Mouse (Mus musculus): ENCODE measurements at regions not wholly inside any gene's neighbourhood (a gene's known extent, or its start where the extent isn't known, plus 50 kb on each side); places are given as distances from the start of the nearest gene placed in this dataset.
A peak's percentile ranks its signal among the peaks of the same experiment; 100 is the strongest.

GRCm38 (mm10) chr6:97741427-97741826 lies 65.4 kb upstream of the Mitf start:
- Histone ChIP-seq H3K4me1 (peaks cover 22% of the 10 kb centered on the region), H3K27me3 (ENCODE audit: poor library complexity, severe bottlenecking) (peaks cover 29% of the 10 kb centered on the region), H3K36me3 (replicated peaks) (no peaks in the 10 kb centered on the region), H3K4me3 (no peak overlapping the region), H3K27ac (no peak overlapping the region; the same call in 1 of the 2 replicates), H3K9me3 (no peaks in the 10 kb centered on the region)
- WGBS = 63% methylated on average over 13 of the region's 13 CpGs
- no peak for DNase-seq (ENCODE audit: extremely low spot score, low spot score)

GRCm38 (mm10) chr6:97740851-97741201 lies 66.0 kb upstream of the Mitf start:
- peak overlapping the region; percentile 12; the same call in 1 of the 2 replicates for H3K27ac ChIP-seq
- peaks cover 31% of the 10 kb centered on the region for H3K27me3 ChIP-seq (ENCODE audit: poor library complexity, severe bottlenecking)
- WGBS = 51% methylated on average over 11 of the region's 11 CpGs
- peak; percentile 26 for DNase-seq (ENCODE audit: extremely low spot score, low spot score)
- H3K9me3 ChIP-seq = no peaks in the 10 kb centered on the region
- H3K4me1 ChIP-seq = peaks cover 22% of the 10 kb centered on the region
- H3K4me3 ChIP-seq = no peak overlapping the region
- no peaks in the 10 kb centered on the region for H3K36me3 ChIP-seq (replicated peaks)

- WGBS = 23% methylated on average over 13 of the region's 13 CpGs
- H3K4me1 ChIP-seq = peaks cover 22% of the 10 kb centered on the region
- no peak overlapping the region for H3K4me3 ChIP-seq
These were observed 66.6 kb upstream of the Mitf start for GRCm38 (mm10) chr6:97740107-97740850.

GRCm38 (mm10) chr6:97738846-97739245 lies 68.0 kb upstream of the Mitf start:
- no peak overlapping the region for H3K27ac ChIP-seq
- peaks cover 31% of the 10 kb centered on the region for H3K27me3 ChIP-seq (ENCODE audit: poor library complexity, severe bottlenecking)
- peak; percentile 6 for DNase-seq (ENCODE audit: extremely low spot score, low spot score)
- H3K36me3 ChIP-seq (replicated peaks) = no peaks in the 10 kb centered on the region
- H3K4me3 ChIP-seq = no peak overlapping the region
- WGBS = 71% methylated on average over 4 of the region's 4 CpGs
- peaks cover 22% of the 10 kb centered on the region for H3K4me1 ChIP-seq
- H3K9me3 ChIP-seq = no peaks in the 10 kb centered on the region

More at GRCm38 (mm10) chr6:97740107-97740850, 66.6 kb upstream of the Mitf start:
- Histone ChIP-seq H3K36me3 (replicated peaks) (no peaks in the 10 kb centered on the region), H3K27ac (no peak overlapping the region), H3K27me3 (ENCODE audit: poor library complexity, severe bottlenecking) (peaks cover 31% of the 10 kb centered on the region), H3K9me3 (no peaks in the 10 kb centered on the region)
- DNase-seq (ENCODE audit: extremely low spot score, low spot score) = peak; percentile 40

- H3K4me1 ChIP-seq = peaks cover 8% of the 10 kb centered on the region
- H3K9me3 ChIP-seq = no peaks in the 10 kb centered on the region
- DNase-seq (ENCODE audit: extremely low spot score, low spot score) = no peak
These were observed 76.0 kb upstream of the Mitf start for GRCm38 (mm10) chr6:97730835-97731234.

GRCm38 (mm10) chr6:97718184-97718910 lies 88.5 kb upstream of the Mitf start:
- DNase-seq (ENCODE audit: extremely low spot score, low spot score) = no peak
- Histone ChIP-seq H3K27ac (no peak overlapping the region), H3K4me1 (no peaks in the 10 kb centered on the region), H3K27me3 (ENCODE audit: poor library complexity, severe bottlenecking) (no peaks in the 10 kb centered on the region), H3K9me3 (peaks cover 2% of the 10 kb centered on the region; the same call in 1 of the 2 replicates), H3K4me3 (no peak overlapping the region), H3K36me3 (replicated peaks) (no peaks in the 10 kb centered on the region)
- 49% methylated on average over 6 of the region's 6 CpGs for WGBS

More at GRCm38 (mm10) chr6:97730835-97731234, 76.0 kb upstream of the Mitf start:
- Histone ChIP-seq H3K27ac (no peak overlapping the region), H3K27me3 (ENCODE audit: poor library complexity, severe bottlenecking) (no peaks in the 10 kb centered on the region), H3K36me3 (replicated peaks) (no peaks in the 10 kb centered on the region), H3K4me3 (no peak overlapping the region)

- H3K4me3 ChIP-seq = no peak overlapping the region
- peaks cover 23% of the 10 kb centered on the region for H3K4me1 ChIP-seq
- DNase-seq (ENCODE audit: extremely low spot score, low spot score) = no peak
- no peaks in the 10 kb centered on the region for H3K36me3 ChIP-seq (replicated peaks)
- WGBS = 41% methylated on average over 2 of the region's 2 CpGs
- peak overlapping the region; percentile 51; the same call in 1 of the 2 replicates for H3K27ac ChIP-seq
- H3K9me3 ChIP-seq = no peaks in the 10 kb centered on the region
- H3K27me3 ChIP-seq (ENCODE audit: poor library complexity, severe bottlenecking) = peaks cover 14% of the 10 kb centered on the region
These were observed 90.1 kb upstream of the Frmd4b start for GRCm38 (mm10) chr6:97707401-97707800.

GRCm38 (mm10) chr6:97704361-97704760 lies 87.0 kb upstream of the Frmd4b start:
- 82% methylated on average over 5 of the region's 5 CpGs for WGBS
- H3K9me3 ChIP-seq = no peaks in the 10 kb centered on the region
- H3K27ac ChIP-seq = no peak overlapping the region
- peaks cover 35% of the 10 kb centered on the region for H3K27me3 ChIP-seq (ENCODE audit: poor library complexity, severe bottlenecking)
- H3K4me3 ChIP-seq = no peak overlapping the region
- H3K36me3 ChIP-seq (replicated peaks) = no peaks in the 10 kb centered on the region
- DNase-seq (ENCODE audit: extremely low spot score, low spot score) = no peak
- peaks cover 16% of the 10 kb centered on the region for H3K4me1 ChIP-seq

- no peaks in the 10 kb centered on the region for H3K36me3 ChIP-seq (replicated peaks)
- no peak overlapping the region for H3K27ac ChIP-seq
- H3K4me1 ChIP-seq = peaks cover 10% of the 10 kb centered on the region
- no peaks in the 10 kb centered on the region for H3K9me3 ChIP-seq
- no peak overlapping the region for H3K4me3 ChIP-seq
- DNase-seq (ENCODE audit: extremely low spot score, low spot score) = no peak
- WGBS = 76% methylated on average over 3 of the region's 3 CpGs
- H3K27me3 ChIP-seq (ENCODE audit: poor library complexity, severe bottlenecking) = peaks cover 46% of the 10 kb centered on the region
These were observed 82.4 kb upstream of the Frmd4b start for GRCm38 (mm10) chr6:97699752-97700098.

- H3K27me3 ChIP-seq (ENCODE audit: poor library complexity, severe bottlenecking) = peaks cover 46% of the 10 kb centered on the region
- no peak overlapping the region for H3K27ac ChIP-seq
- 62% methylated on average over 9 of the region's 9 CpGs for WGBS
- H3K36me3 ChIP-seq (replicated peaks) = no peaks in the 10 kb centered on the region
- no peaks in the 10 kb centered on the region for H3K9me3 ChIP-seq
- H3K4me1 ChIP-seq = peaks cover 10% of the 10 kb centered on the region
- no peak overlapping the region for H3K4me3 ChIP-seq
- DNase-seq (ENCODE audit: extremely low spot score, low spot score) = no peak
These were observed 81.9 kb upstream of the Frmd4b start for GRCm38 (mm10) chr6:97699054-97699751.

GRCm38 (mm10) chr6:97693281-97693680 lies 75.9 kb upstream of the Frmd4b start:
- no peak for DNase-seq (ENCODE audit: extremely low spot score, low spot score)
- no peaks in the 10 kb centered on the region for H3K9me3 ChIP-seq
- 93% methylated on average over 8 of the region's 8 CpGs for WGBS

GRCm38 (mm10) chr6:97691136-97691535 lies 73.8 kb upstream of the Frmd4b start:
- Histone ChIP-seq H3K4me3 (no peak overlapping the region), H3K36me3 (replicated peaks) (no peaks in the 10 kb centered on the region), H3K27me3 (ENCODE audit: poor library complexity, severe bottlenecking) (0 out of 2 replicates have a peak, but pooled peaks cover 5% of the 10 kb centered on the region), H3K27ac (no peak overlapping the region), H3K9me3 (no peaks in the 10 kb centered on the region), H3K4me1 (no peaks in the 10 kb centered on the region)
- 87% methylated on average over 3 of the region's 3 CpGs for WGBS
- DNase-seq (ENCODE audit: extremely low spot score, low spot score) = no peak

More at GRCm38 (mm10) chr6:97693281-97693680, 75.9 kb upstream of the Frmd4b start:
- no peak overlapping the region for H3K27ac ChIP-seq
- no peaks in the 10 kb centered on the region for H3K36me3 ChIP-seq (replicated peaks)
- H3K4me1 ChIP-seq = no peaks in the 10 kb centered on the region
- H3K27me3 ChIP-seq (ENCODE audit: poor library complexity, severe bottlenecking) = 0 out of 2 replicates have a peak, but pooled peaks cover 13% of the 10 kb centered on the region
- no peak overlapping the region for H3K4me3 ChIP-seq
